Mouse (Mus musculus): ENCODE measurements at regions not wholly inside any gene's neighbourhood (a gene's known extent, or its start where the extent isn't known, plus 50 kb on each side); places are given as distances from the start of the nearest gene placed in this dataset.
A peak's percentile ranks its signal among the peaks of the same experiment; 100 is the strongest.

DNA sequence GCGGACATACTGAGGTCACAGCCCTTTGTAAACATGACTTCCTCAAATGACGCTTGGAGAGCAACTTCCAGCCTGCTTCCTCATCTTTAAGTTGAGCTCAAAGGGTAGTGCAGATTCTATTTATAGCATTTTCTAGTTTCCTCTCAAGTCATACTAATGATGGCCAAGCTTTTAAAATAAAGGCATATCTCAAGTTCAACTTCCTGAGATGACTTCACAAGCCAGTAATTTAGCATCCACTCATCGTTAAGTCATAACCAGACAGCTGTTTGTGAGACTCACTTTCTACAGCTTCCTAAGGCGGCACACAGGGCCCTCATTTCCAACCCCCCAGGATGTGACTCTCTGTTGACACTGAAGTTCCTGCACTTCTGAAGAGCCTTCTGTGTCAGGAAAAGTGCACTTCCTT is 278.7 kb downstream of the Qk start:
- Histone ChIP-seq H3K4me2 (replicated peaks) (no peak overlapping the region), H3K9me3 (replicated peaks) (no peaks in the 10 kb centered on the region), H3K4me3 (replicated peaks) (no peak overlapping the region), H3K4me1 (no peaks in the 10 kb centered on the region), H3K9ac (no peak overlapping the region), H3K27me3 (no peaks in the 10 kb centered on the region), H3K27ac (replicated peaks) (no peak overlapping the region), H3K36me3 (no peaks in the 10 kb centered on the region)
- WGBS, result 67% methylated on average over 4 of the region's 4 CpGs
- no peak for ATAC-seq (ENCODE audit: insufficient number of reproducible peaks, low FRiP score, low TSS enrichment, low read depth)

DNA sequence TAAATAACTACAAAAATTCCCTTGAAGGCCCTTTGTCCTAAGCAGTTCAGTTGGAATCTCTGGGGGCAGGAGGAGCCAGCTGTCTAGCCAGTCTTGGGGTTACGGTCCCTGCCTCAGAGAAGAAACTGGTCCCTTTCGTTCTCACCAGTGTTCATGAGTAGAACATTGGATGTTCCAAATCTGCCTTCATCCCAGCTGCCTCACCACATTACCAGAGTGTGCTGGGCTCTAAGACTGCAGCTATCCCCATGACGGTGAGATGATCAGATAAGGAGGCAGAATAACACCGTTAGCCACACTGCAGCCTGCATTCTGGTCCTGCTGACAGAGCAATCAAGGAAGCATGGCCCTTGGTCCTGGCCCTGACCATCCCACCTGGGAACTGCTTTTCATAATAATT is 279.3 kb downstream of the Qk start:
- WGBS, result 55% methylated on average over 4 of the region's 4 CpGs
- H3K9ac ChIP-seq, result no peak overlapping the region
- no peak overlapping the region for H3K27ac ChIP-seq (replicated peaks)
- ATAC-seq (ENCODE audit: insufficient number of reproducible peaks, low FRiP score, low TSS enrichment, low read depth), result no peak
- H3K4me1 ChIP-seq, result no peaks in the 10 kb centered on the region
- H3K4me2 ChIP-seq (replicated peaks), result no peak overlapping the region
- no peak overlapping the region for H3K4me3 ChIP-seq (replicated peaks)
- no peaks in the 10 kb centered on the region for H3K9me3 ChIP-seq (replicated peaks)
- no peaks in the 10 kb centered on the region for H3K36me3 ChIP-seq
- no peaks in the 10 kb centered on the region for H3K27me3 ChIP-seq

DNA sequence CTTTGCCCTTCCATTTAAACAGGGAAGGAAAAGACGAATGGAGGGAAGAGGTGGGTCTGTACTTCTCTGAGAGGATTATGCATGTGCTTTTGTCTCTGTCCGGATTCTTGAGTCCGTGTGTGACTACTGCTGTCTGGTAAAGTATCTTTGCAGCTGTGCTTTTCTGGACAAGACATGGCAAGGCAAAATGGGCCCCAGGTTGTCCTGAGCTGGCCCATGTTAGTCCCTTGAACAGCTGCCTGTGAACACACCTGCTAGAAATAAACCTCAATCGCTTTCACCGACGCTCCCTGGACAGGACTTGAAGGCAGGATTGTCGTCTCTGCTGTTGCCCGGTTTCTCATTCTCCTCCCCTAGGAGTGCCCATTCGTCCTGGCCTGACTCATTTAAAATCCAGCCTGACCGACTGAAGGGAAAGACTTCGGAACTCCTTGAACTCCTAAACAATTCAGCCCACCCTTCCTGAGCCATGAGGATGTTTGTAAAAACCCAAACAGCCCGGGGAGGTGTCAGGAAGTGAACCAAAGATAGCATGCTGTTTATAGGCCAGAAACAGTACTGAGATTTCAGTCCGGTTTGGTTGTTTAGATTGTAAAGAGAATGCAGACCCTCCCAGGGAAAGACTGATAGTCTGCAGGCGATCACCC is 281.7 kb downstream of the Qk start:
- no peak for ATAC-seq (ENCODE audit: insufficient number of reproducible peaks, low FRiP score, low TSS enrichment, low read depth)
- H3K27ac ChIP-seq (replicated peaks), result no peak overlapping the region

DNA sequence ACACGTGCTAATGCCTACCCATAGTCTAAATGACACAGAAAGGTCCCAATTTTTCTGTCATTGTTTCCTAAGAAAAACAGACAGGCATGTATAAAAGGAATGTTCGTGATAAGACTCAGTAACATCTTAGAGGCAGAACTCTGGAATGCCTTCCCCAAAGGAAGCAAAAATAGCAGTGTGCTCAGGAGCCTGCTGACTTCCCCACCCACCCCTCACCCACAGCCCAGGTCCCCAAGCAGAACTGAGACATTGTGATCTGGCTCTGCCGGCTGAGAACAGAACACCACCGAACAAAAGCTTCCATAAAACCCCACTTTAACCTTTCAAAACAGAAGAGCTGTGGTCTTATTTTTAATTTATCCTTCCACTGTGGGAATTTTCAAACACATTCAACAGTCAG is 286.1 kb downstream of the Qk start:
- 60% methylated on average over 4 of the region's 4 CpGs for WGBS
- Histone ChIP-seq H3K9me3 (replicated peaks) (no peaks in the 10 kb centered on the region), H3K9ac (no peak overlapping the region)

More for the DNA sequence above, 281.7 kb downstream of the Qk start:
- Histone ChIP-seq H3K4me2 (replicated peaks) (no peak overlapping the region), H3K4me1 (no peaks in the 10 kb centered on the region), H3K9ac (no peak overlapping the region), H3K9me3 (replicated peaks) (no peaks in the 10 kb centered on the region), H3K27me3 (no peaks in the 10 kb centered on the region), H3K4me3 (replicated peaks) (no peak overlapping the region), H3K36me3 (no peaks in the 10 kb centered on the region)
- 55% methylated on average over 14 of the region's 14 CpGs for WGBS

DNA sequence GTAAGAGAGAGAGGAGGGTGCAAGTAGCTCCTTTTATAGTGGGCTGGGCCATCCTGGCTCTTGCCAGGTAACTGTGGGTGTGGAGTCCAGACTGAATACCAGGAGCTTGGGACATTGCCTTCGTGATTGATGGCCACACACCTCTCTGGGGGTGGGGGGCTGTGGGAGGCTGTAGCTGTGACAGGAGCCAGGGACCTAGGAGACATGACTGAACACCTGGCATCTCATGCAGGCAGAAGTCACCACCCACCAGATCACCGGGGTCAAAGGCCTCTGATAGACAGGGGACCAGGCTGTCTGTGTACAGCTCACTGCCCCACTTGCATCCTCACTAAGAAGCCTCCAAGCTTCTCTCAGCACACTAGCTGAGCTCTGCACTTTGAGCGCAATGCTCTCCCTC is 288.6 kb downstream of the Qk start:
- no peaks in the 10 kb centered on the region for H3K27me3 ChIP-seq
- H3K4me1 ChIP-seq, result no peaks in the 10 kb centered on the region
- no peaks in the 10 kb centered on the region for H3K9me3 ChIP-seq (replicated peaks)
- H3K27ac ChIP-seq (replicated peaks), result no peak overlapping the region
- no peak for ATAC-seq (ENCODE audit: insufficient number of reproducible peaks, low FRiP score, low TSS enrichment, low read depth)
- H3K36me3 ChIP-seq, result no peaks in the 10 kb centered on the region
- no peak overlapping the region for H3K4me3 ChIP-seq (replicated peaks)
- no peak overlapping the region for H3K4me2 ChIP-seq (replicated peaks)
- H3K9ac ChIP-seq, result no peak overlapping the region
- WGBS, result 82% methylated on average over 3 of the region's 3 CpGs

More for the DNA sequence above, 286.1 kb downstream of the Qk start:
- H3K36me3 ChIP-seq, result no peaks in the 10 kb centered on the region
- no peak for ATAC-seq (ENCODE audit: insufficient number of reproducible peaks, low FRiP score, low TSS enrichment, low read depth)
- no peaks in the 10 kb centered on the region for H3K4me1 ChIP-seq
- no peaks in the 10 kb centered on the region for H3K27me3 ChIP-seq
- no peak overlapping the region for H3K27ac ChIP-seq (replicated peaks)
- H3K4me3 ChIP-seq (replicated peaks), result no peak overlapping the region
- H3K4me2 ChIP-seq (replicated peaks), result no peak overlapping the region

DNA sequence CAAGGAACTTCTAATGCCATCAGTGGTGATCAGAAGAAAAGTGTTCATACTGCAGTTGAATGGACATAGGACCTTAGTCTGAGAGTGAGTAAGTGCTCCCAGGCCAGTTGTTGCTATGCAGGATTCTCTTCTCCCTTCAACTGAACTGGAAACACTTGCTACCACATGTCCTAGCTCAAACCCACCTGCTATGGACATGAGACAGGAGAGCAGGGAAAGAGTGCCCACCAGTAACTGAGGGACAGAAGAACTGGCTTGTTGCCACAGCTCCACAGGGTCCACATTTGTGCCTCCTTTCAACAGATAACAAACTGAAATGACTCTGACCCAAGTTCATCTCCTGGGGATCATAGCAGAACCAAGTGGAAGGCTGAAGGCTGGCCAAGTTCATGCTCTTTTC is 292.9 kb downstream of the Qk start:
- H3K4me3 ChIP-seq (replicated peaks), result no peak overlapping the region
- no peaks in the 10 kb centered on the region for H3K36me3 ChIP-seq
- H3K9ac ChIP-seq, result no peak overlapping the region
- H3K27me3 ChIP-seq, result no peaks in the 10 kb centered on the region
- no peak for ATAC-seq (ENCODE audit: insufficient number of reproducible peaks, low FRiP score, low TSS enrichment, low read depth)
- H3K27ac ChIP-seq (replicated peaks), result no peak overlapping the region
- H3K4me1 ChIP-seq, result no peaks in the 10 kb centered on the region
- no peaks in the 10 kb centered on the region for H3K9me3 ChIP-seq (replicated peaks)
- no peak overlapping the region for H3K4me2 ChIP-seq (replicated peaks)

DNA sequence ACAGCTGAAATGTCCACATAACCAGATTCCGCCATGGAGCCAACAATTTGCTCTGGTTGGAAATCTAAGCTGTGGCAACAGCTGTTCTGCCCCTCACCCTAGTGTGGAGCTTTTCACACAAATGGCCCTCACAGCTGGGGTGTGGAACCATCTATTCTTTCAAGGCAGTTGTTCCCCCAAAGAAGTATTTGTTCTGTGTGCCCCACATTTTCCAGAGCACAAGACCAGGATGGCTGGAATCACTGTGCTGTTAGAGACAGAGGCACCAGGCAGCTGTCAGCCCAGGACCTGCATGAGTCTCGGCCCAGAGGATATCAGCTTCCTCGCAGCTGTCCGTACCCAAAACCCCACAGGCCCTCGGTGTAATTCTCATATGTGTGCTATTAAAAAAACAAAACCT is 294.4 kb downstream of the Qk start:
- 59% methylated on average over 5 of the region's 5 CpGs for WGBS

DNA sequence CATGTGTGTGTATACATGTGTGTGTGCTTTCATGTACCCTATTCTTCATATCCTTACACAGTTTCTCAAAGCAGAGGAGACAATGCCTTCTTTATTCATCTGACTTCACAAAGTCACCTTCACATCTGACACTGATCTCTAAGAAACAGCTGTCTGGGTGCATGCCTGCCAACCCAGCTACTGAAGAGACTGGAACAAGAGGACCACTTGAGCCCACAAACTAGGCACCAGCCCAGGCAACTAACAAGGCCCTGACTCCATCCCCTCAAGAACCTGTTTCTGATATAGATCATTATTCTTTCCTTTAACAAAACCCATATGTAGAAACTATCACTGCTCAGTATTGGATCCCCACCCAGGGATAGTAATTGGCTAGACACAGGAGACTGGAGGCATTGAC is 295.3 kb downstream of the Qk start:
- Histone ChIP-seq H3K9ac (no peak overlapping the region), H3K9me3 (replicated peaks) (no peaks in the 10 kb centered on the region), H3K27ac (replicated peaks) (no peak overlapping the region), H3K4me3 (replicated peaks) (no peak overlapping the region), H3K36me3 (no peaks in the 10 kb centered on the region), H3K4me1 (no peaks in the 10 kb centered on the region), H3K27me3 (no peaks in the 10 kb centered on the region), H3K4me2 (replicated peaks) (no peak overlapping the region)
- ATAC-seq (ENCODE audit: insufficient number of reproducible peaks, low FRiP score, low TSS enrichment, low read depth), result no peak

More for the DNA sequence above, 294.4 kb downstream of the Qk start:
- Histone ChIP-seq H3K4me3 (replicated peaks) (no peak overlapping the region), H3K36me3 (no peaks in the 10 kb centered on the region), H3K27ac (replicated peaks) (no peak overlapping the region), H3K9me3 (replicated peaks) (no peaks in the 10 kb centered on the region), H3K4me1 (no peaks in the 10 kb centered on the region), H3K9ac (no peak overlapping the region), H3K4me2 (replicated peaks) (no peak overlapping the region), H3K27me3 (no peaks in the 10 kb centered on the region)
- ATAC-seq (ENCODE audit: insufficient number of reproducible peaks, low FRiP score, low TSS enrichment, low read depth), result peak; percentile 51; the same call in 1 of the 2 replicates

DNA sequence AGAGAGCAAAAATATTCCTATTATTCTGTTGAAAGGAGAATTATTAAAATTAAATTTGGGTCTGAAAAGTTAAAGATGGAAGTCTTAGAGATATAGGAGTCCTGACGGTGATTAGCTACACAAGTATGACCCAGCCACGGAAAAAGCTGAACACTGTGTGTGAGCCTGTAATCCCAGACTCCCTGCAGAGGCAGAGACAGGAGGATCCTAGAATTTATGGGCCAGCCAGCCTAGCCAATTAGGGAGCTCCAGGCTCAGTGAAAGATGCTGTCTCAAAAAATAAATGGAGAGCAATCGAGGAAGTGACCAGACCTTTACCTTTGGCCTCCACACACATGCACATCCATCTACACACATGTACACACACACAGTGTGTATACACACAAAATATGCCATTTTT is 307.5 kb downstream of the Qk start:
- Histone ChIP-seq H3K27ac (replicated peaks) (no peak overlapping the region), H3K4me3 (replicated peaks) (no peak overlapping the region), H3K9me3 (replicated peaks) (no peaks in the 10 kb centered on the region), H3K9ac (no peak overlapping the region), H3K36me3 (no peaks in the 10 kb centered on the region), H3K4me2 (replicated peaks) (no peak overlapping the region), H3K27me3 (no peaks in the 10 kb centered on the region), H3K4me1 (no peaks in the 10 kb centered on the region)
- 75% methylated on average over 3 of the region's 3 CpGs for WGBS
- ATAC-seq (ENCODE audit: insufficient number of reproducible peaks, low FRiP score, low TSS enrichment, low read depth), result no peak

DNA sequence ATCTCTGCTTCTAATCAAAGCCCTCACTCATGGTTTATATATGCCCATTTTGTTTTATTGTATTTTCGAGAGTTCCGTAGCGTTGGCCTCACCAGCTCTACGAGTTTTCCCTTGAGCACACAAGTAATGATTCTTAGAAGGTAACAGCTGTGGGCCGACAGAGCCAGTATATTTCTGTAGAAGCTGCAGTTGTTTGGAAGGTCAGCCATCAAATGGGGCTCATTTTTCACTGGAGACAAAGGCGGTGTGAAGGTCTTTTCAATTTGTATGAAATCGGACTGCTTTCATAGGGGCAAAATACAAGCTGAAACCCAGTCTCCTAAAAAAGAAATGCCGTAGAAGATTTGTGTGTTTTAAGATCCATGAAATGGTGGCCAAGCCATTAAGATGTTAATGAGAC is 307.9 kb downstream of the Qk start:
- H3K4me3 ChIP-seq (replicated peaks), result no peak overlapping the region
- ATAC-seq (ENCODE audit: insufficient number of reproducible peaks, low FRiP score, low TSS enrichment, low read depth), result no peak
- H3K9ac ChIP-seq, result no peak overlapping the region
- no peak overlapping the region for H3K4me2 ChIP-seq (replicated peaks)
- H3K27me3 ChIP-seq, result no peaks in the 10 kb centered on the region
- no peaks in the 10 kb centered on the region for H3K4me1 ChIP-seq
- WGBS, result 69% methylated on average over 8 of the region's 8 CpGs
- H3K27ac ChIP-seq (replicated peaks), result no peak overlapping the region
- H3K9me3 ChIP-seq (replicated peaks), result no peaks in the 10 kb centered on the region
- H3K36me3 ChIP-seq, result no peaks in the 10 kb centered on the region

DNA sequence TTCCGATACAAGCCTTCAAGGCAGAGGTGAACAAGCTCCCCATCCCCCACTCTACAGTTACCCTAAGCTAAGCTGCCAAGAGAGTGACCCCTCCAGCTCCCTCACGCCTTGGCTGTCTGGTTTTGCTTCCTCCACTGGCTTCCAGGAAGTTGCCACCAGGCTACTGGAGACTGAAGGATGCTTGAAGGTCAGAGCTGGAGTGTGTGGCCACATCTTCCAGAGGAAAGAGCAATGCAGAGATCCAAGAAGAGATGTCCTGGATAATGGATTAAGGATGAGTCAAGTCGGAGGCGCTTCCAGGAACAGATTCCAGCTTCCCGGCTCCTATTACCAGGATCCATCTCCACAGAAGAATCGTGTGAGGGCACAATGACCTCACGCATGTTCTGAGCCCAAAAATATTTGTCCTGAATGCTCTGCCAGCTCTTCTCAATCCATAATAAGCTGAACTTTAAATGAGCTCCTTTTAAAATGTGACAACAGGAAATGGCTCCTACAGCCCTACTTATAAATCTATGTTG is 318.5 kb downstream of the Qk start:
- H3K4me3 ChIP-seq (replicated peaks), result no peak overlapping the region
- ATAC-seq (ENCODE audit: insufficient number of reproducible peaks, low FRiP score, low TSS enrichment, low read depth), result no peak
- 63% methylated on average over 7 of the region's 7 CpGs for WGBS

DNA sequence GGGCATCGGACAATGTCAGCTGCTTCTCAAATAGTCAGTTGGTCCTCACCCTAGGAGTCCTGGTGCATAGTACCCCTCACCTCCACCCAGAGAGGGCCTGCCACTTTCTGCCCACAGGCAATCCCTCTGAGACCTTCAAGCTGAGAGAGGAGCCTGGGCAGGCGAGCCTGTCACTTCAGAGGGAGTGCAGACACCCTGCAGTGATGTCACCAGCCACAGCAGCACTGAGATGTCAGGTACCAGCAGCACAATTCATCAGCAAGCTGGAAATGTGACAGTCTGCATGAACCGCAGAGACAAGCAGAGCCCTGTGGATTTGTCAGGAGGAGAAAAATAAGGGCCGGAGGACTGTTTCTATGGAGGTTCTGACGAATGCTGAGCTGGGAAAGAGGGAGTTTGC is 324.3 kb downstream of the Qk start:
- no peak overlapping the region for H3K4me3 ChIP-seq (replicated peaks)
- H3K4me2 ChIP-seq (replicated peaks), result no peak overlapping the region
- no peak for ATAC-seq (ENCODE audit: insufficient number of reproducible peaks, low FRiP score, low TSS enrichment, low read depth)
- H3K27ac ChIP-seq (replicated peaks), result no peak overlapping the region
- H3K4me1 ChIP-seq, result no peaks in the 10 kb centered on the region
- H3K36me3 ChIP-seq, result no peaks in the 10 kb centered on the region
- 55% methylated on average over 5 of the region's 5 CpGs for WGBS
- no peak overlapping the region for H3K9ac ChIP-seq
- H3K27me3 ChIP-seq, result no peaks in the 10 kb centered on the region
- H3K9me3 ChIP-seq (replicated peaks), result no peaks in the 10 kb centered on the region

More for the DNA sequence above, 318.5 kb downstream of the Qk start:
- Histone ChIP-seq H3K27ac (replicated peaks) (no peak overlapping the region), H3K4me1 (0 out of 2 replicates have a peak, but pooled peaks cover 3% of the 10 kb centered on the region), H3K4me2 (replicated peaks) (no peak overlapping the region), H3K36me3 (no peaks in the 10 kb centered on the region), H3K9ac (no peak overlapping the region), H3K9me3 (replicated peaks) (no peaks in the 10 kb centered on the region), H3K27me3 (no peaks in the 10 kb centered on the region)

Data from embryonic facial prominence, embryonic 15.5 days (tissue).